Mouse (Mus musculus) gastrocnemius, postnatal 25 days (tissue): ENCODE measurements at regions not wholly inside any gene's neighbourhood (a gene's known extent, or its start where the extent isn't known, plus 50 kb on each side); places are given as distances from the start of the nearest gene placed in this dataset.

Experiments used
- DNase-seq: peaks from one replicate; pipeline ENCODE4 v3.0.0; 2022

- peak; percentile 10 for DNase-seq
Observed at GRCm38 (mm10) chr13:105377038-105377437, 66.4 kb upstream of the Htr1a start.

GRCm38 (mm10) chr13:105378587-105378986, 64.9 kb upstream of the Htr1a start:
- no peak for DNase-seq

- no peak for DNase-seq
Observed at GRCm38 (mm10) chr13:105387016-105387772, 56.2 kb upstream of the Htr1a start.
